Mouse (Mus musculus) frontal cortex, adult 2 months (tissue): ENCODE measurements around the gene Tas2r107. TPM values are rescaled to one million over a fixed set of nuclear protein-coding genes. Genes with fewer than 3 reads are reported as not detected.
"Not testable (repeated sequence)": the region's sequence is repeated elsewhere in the genome, so short reads cannot be mapped to it uniquely, and the experiment has no call there.

ENCODE experiments used
- DNase-seq, 2 experiments: peaks; one replicate each; pipeline ENCODE4 v3.0.0; 2022; ENCODE audit warnings: low spot score in 1 of 2; ENCODE audit errors: extremely low spot score in 1 of 2
- polyA plus RNA-seq: library from polyadenylated mRNA; depleted of rRNA; stranded (reverse); fragments of >200 nt; gene quantifications from 2 replicates; pipeline ENCODE4 v1.2.3, GENCODE M21; 2012; rRNA removed

Gene Tas2r107
- polyA plus RNA-seq = not detected in 2 replicates

DNA sequence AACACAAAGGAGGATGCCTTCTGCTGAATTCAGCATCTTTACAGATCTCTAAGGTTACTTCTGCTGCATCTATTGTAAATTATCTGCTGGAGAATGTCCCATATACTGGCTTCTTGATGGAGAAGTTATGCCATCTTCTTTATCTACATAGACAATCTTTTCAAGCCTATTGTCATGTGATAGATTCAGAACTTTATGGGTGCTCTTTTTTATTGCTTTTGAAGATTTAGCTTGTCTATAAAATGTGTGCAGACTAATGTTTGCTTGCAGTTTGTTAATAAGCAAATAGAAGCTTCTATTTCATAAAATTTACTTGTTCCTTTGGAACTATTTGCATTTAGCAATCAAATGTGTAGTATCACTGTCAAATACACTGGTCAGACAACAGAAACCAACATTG, at the start of gene Tas2r107:
Gene Tas2r107, minus strand, starts transcription at position 101 of the 400 bp plus-strand sequence.
- DNase-seq = no peak

DNA sequence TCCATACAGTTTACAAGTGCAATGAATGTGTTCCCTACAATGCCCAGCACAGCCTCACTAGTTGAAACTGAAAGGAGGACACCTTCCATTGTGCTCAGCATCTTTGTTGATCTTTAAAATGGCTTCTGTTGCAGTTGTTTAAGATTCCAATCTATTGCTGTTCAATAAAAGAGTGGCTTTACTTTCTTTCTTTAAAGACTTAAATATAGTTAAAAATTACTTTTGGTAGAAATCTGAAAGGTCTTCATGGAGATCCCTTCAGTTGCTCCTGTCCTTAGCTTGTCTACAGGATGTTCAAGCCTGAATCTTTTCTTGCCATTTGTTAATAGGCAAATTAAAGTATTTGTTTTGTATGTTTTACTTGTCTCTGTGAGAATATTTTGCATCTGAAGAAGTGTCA, 30.0 kb upstream of the Tas2r107 start, which contains the start of gene Tas2r114:
Gene Tas2r114, minus strand, starts transcription at position 101 of the 400 bp plus-strand sequence.
- no peak for DNase-seq

DNA sequence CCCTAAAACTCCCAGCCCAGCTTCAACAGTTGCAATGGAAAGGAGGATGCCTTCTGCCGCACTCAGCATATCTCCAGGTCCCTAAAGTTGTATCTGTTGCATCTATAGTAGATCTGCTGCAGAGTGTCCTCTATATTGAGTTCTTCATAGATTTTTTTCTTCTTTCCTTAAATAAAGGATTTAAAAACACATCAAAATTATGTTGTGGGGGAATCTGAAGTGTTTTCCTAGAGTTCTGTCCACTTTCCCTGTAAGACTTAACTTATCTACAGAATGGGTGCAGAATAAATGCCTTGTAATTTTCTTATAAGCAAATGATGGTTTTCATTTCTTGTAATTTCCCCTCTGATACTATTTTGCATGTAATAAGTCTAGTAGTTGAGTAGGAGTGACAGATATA, 27.4 kb upstream of the Tas2r107 start, which contains the start of gene Tas2r105:
Gene Tas2r105, minus strand, starts transcription at position 101 of the 400 bp plus-strand sequence.
- no peak for DNase-seq

DNA sequence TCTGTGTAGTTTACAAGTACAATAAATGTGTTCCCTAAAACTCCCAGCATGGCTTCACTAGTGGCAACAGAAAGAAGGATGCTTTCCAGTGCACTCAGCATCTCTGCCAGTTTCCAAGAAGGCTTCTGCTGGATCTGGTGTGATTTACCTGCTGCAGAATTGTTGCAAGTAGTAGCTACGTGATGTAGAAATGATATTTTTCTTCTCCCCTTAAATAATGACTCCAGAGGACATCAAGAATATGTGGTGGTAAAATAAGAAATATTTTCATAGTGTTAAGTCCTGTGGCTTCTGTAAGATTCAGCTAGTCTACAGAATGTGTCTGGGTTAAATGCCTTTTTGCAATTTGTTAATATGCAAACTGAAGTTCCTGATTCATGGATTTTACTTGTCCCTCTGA, 25.7 kb upstream of the Tas2r107 start, which contains the start of gene Tas2r104:
Gene Tas2r104, minus strand, starts transcription at position 101 of the 400 bp plus-strand sequence.
- no peak for DNase-seq

DNA sequence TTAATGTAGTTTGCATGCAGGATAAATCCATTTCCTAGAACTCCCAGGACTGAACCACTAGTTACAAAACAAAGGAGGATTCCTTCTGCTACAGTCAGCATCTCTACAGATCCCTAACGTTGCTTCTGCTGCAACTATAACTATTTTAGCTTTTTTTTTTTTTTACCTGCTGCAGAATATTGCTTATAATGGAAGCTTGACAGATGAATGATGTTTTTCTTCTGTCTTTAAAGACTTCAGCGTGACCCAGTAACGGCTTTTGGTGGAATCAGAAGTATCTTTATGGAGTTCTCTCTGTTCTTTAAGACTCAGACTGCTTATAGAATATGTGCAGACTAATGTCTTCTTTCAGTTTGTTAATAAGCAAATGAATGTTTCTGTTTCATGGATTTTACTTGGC, 18.8 kb upstream of the Tas2r107 start, which contains the start of gene Tas2r106:
Gene Tas2r106, minus strand, starts transcription at position 101 of the 400 bp plus-strand sequence.
- DNase-seq = no peak

DNA sequence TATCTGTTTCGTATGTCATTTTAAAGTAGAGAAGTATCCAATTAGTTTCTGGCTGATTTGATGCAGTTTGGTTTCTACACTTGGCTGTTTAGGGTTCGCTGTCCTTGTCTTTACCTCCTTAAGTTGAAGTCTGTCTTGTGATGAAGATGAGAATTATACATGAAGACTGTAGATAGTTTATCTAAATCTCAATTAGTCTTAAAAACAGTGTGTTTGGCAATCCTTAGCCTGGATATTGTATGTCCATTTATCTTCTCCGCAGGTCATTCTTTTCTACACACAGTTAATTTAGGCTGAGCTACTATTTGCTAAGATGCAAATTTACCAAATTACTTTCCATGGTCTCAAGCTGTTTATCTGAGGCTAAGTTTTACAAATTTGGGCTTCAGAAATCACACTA, 29.1 kb downstream of the Tas2r107 start, which contains the start of gene Tas2r130:
Gene Tas2r130, minus strand, starts transcription at position 101 of the 400 bp plus-strand sequence.
- DNase-seq = no peak

DNA sequence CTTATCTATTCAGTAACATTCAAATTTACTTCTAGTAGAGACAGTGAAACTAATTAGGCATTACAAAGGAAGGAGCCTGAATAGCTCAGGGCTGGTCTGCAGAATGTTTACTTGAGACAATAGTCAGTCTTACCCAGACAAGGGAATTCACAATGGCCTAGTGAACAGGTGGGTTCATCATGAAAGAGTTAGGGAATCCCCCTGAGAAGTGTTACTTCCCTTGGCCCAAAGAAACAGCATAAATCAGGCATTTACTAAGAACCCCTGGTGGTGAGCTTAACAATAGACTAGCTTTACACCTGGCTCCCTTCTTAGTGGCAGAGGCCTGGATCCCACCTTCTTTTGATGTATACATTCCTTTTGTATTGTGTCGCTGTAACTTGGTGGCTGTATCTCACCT, 50.0 kb downstream of the Tas2r107 start:
- DNase-seq = not testable (repeated sequence)

Other genes starting within 250 kb of the Tas2r107 start
- not detected in 2 replicates for gene 5430401F13Rik, start 173.7 kb downstream of the Tas2r107 start, polyA plus RNA-seq
- gene Gm6619, start 173.7 kb downstream of the Tas2r107 start, polyA plus RNA-seq = not detected in 2 replicates
- gene Tas2r130, start 29.2 kb downstream of the Tas2r107 start, polyA plus RNA-seq = not detected in 2 replicates
- gene Tas2r106, start 18.7 kb upstream of the Tas2r107 start, polyA plus RNA-seq = not detected in 2 replicates
- gene Tas2r104, start 25.6 kb upstream of the Tas2r107 start, polyA plus RNA-seq = not detected in 2 replicates
- not detected in 2 replicates for gene Tas2r105, start 27.3 kb upstream of the Tas2r107 start, polyA plus RNA-seq
- not detected in 2 replicates for gene Tas2r114, start 29.9 kb upstream of the Tas2r107 start, polyA plus RNA-seq